Mouse (Mus musculus) E14TG2a.4 (cell line): ENCODE measurements around the gene Abl2.

Experiments used
- CTCF ChIP-seq: conservative IDR thresholded peaks from 2 replicates; pipeline ENCODE4 v1.5.1; 2014; ENCODE audit warnings: low read length
- NANOG ChIP-seq: IDR thresholded peaks from 2 replicates; pipeline ENCODE4 v1.6.1; 2014; ENCODE audit warnings: borderline replicate concordance, low read length, mixed read lengths
- POU5F1 ChIP-seq: IDR thresholded peaks from 2 replicates; pipeline ENCODE4 v1.6.1; 2014; ENCODE audit warnings: low read length, borderline replicate concordance

DNA sequence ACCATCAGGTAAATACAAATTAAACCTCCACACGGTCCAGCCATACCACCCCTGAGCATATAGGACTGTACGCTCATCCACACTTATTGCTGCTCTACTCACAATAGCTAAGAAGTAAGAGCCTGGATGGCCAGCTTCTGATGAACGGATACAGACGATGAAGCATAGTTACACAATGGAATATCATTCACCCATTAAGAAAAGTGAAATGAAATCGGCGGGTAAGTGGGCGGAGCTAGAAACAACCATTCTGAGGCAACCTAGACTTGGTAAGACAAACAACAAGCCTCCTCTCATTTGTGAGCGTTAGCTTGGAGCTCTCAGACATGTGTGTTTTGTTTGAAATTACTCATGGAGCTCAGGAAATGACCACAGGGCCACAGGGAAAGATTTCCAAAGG, 107.2 kb downstream of the Abl2 start:
- TF ChIP-seq CTCF = no peak
- no peak for TF ChIP-seq POU5F1
- TF ChIP-seq NANOG = no peak
